Mouse (Mus musculus): Measurements from ENCODE around the gene Fam13c.

Gene Fam13c

GRCm38 (mm10) chr10:70465638-70466037, 25.4 kb downstream of the Fam13c start:
- no peak for DNase-seq

GRCm38 (mm10) chr10:70470836-70471235, 30.6 kb downstream of the Fam13c start:
- no peak for DNase-seq

GRCm38 (mm10) chr10:70477741-70478145, 37.5 kb downstream of the Fam13c start:
- DNase-seq = no peak

- DNase-seq = peak; percentile 26 to 45
These were observed 43.5 kb downstream of the Fam13c start for GRCm38 (mm10) chr10:70483736-70484135.

- peak in 1 of 2 experiments; percentile 19 for DNase-seq
These were observed 44.4 kb downstream of the Fam13c start for GRCm38 (mm10) chr10:70484568-70485286.

- peak in 1 of 2 experiments; percentile 30 for DNase-seq
These were observed 45.0 kb downstream of the Fam13c start for GRCm38 (mm10) chr10:70485287-70485612.

GRCm38 (mm10) chr10:70486651-70487050, 46.4 kb downstream of the Fam13c start:
- no peak for DNase-seq

- no peak for DNase-seq
These were observed 53.6 kb downstream of the Fam13c start for GRCm38 (mm10) chr10:70493891-70494290.

GRCm38 (mm10) chr10:70494441-70494840, 54.2 kb downstream of the Fam13c start:
- peak in 1 of 2 experiments; percentile 29 for DNase-seq

- DNase-seq = no peak
These were observed 55.1 kb downstream of the Fam13c start for GRCm38 (mm10) chr10:70495106-70496104.

GRCm38 (mm10) chr10:70496938-70497337, 56.7 kb downstream of the Fam13c start:
- peak; percentile 42 to 50 for DNase-seq

- DNase-seq = no peak
These were observed 58.0 kb downstream of the Fam13c start for GRCm38 (mm10) chr10:70498328-70498727.

GRCm38 (mm10) chr10:70499246-70499645, 59.0 kb downstream of the Fam13c start:
- DNase-seq = no peak

- no peak for DNase-seq
These were observed 64.6 kb downstream of the Fam13c start for GRCm38 (mm10) chr10:70504871-70505270.

GRCm38 (mm10) chr10:70505395-70505794, 65.1 kb downstream of the Fam13c start:
- DNase-seq = no peak

GRCm38 (mm10) chr10:70505842-70506241, 65.6 kb downstream of the Fam13c start:
- DNase-seq = no peak

GRCm38 (mm10) chr10:70506499-70507168, 66.4 kb downstream of the Fam13c start:
- peak in 1 of 2 experiments; percentile 56 for DNase-seq

GRCm38 (mm10) chr10:70507880-70508279, 67.6 kb downstream of the Fam13c start:
- no peak for DNase-seq

GRCm38 (mm10) chr10:70514848-70515247, 74.6 kb downstream of the Fam13c start:
- DNase-seq = no peak

GRCm38 (mm10) chr10:70516661-70517060, 76.4 kb downstream of the Fam13c start:
- no peak for DNase-seq

- no peak for DNase-seq
These were observed 79.4 kb downstream of the Fam13c start for GRCm38 (mm10) chr10:70519640-70520099.

GRCm38 (mm10) chr10:70520143-70521131, 80.2 kb downstream of the Fam13c start:
- DNase-seq = peak in 1 of 2 experiments; percentile 5

Measured in kidney, postnatal 36 days (tissue).